Mouse (Mus musculus) thymus, adult 2 months (tissue): Measurements from ENCODE around the gene Zfp607a. TPM values are rescaled to one million over a fixed set of nuclear protein-coding genes. Genes with fewer than 3 reads are reported as not detected.
"Not testable (repeated sequence)": the region's sequence is repeated elsewhere in the genome, so short reads cannot be mapped to it uniquely, and the experiment has no call there.

Experiments used
- DNase-seq: peaks from one replicate; pipeline ENCODE4 v3.0.0; 2021
- H3K27ac ChIP-seq: fragments of 200-500 bp; 2 replicates; pipeline ENCODE4 v1.5.1; 2012; ENCODE audit warnings: low read length, control low read depth; ENCODE audit not compliant: control insufficient read depth, insufficient read depth
- H3K27me3 ChIP-seq: fragments of 200-500 bp; 2 replicates; pipeline ENCODE4 v1.6.1; 2012; ENCODE audit warnings: mild to moderate bottlenecking, low read length, moderate library complexity, mixed read lengths; ENCODE audit not compliant: control insufficient read depth, insufficient read depth
- H3K36me3 ChIP-seq: fragments of 200-500 bp; 2 replicates; pipeline ENCODE4 v1.6.1; 2012; ENCODE audit warnings: mild to moderate bottlenecking, low read length, moderate library complexity; ENCODE audit not compliant: control insufficient read depth, insufficient read depth
- H3K4me1 ChIP-seq: fragments of 200-500 bp; replicated peaks from 2 replicates; pipeline ENCODE4 v1.6.1; 2012; ENCODE audit warnings: low read length; ENCODE audit not compliant: control insufficient read depth, insufficient read depth
- H3K4me3 ChIP-seq: fragments of 200-500 bp; 2 replicates; pipeline ENCODE4 v1.5.1; 2012; ENCODE audit warnings: mild to moderate bottlenecking, low read length, control low read depth, moderate library complexity; ENCODE audit not compliant: control insufficient read depth, insufficient read depth
- CTCF ChIP-seq: fragments of 200-500 bp; IDR thresholded peaks from 2 replicates; pipeline ENCODE4 v1.5.1; 2012; ENCODE audit warnings: mild to moderate bottlenecking, control low read depth, low read length, moderate library complexity, borderline replicate concordance; ENCODE audit not compliant: control insufficient read depth, poor library complexity, insufficient read depth; ENCODE audit errors: extremely low read depth
- POLR2A ChIP-seq: fragments of 200-500 bp; IDR thresholded peaks from 2 replicates; pipeline ENCODE4 v1.6.1; 2012; ENCODE audit warnings: mild to moderate bottlenecking, low read length, control low read depth, moderate library complexity; ENCODE audit not compliant: control insufficient read depth, poor library complexity, insufficient read depth; ENCODE audit errors: extremely low read depth
- WGBS: fragments of 180-500 bp; shearing (Covaris S2); methylation state at CpG from one replicate; pipeline ENCODE4 v1.1.7; 2018; 5-methylcytosine and 5-hydroxymethylcytosine counted together
- polyA plus RNA-seq: library from polyadenylated mRNA; depleted of rRNA; stranded (reverse); fragments of >200 nt; gene quantifications from 2 replicates; pipeline ENCODE4 v1.2.3, GENCODE M21; 2012

Gene Zfp607a
- polyA plus RNA-seq, 1 experiment: 2.8 TPM

DNA sequence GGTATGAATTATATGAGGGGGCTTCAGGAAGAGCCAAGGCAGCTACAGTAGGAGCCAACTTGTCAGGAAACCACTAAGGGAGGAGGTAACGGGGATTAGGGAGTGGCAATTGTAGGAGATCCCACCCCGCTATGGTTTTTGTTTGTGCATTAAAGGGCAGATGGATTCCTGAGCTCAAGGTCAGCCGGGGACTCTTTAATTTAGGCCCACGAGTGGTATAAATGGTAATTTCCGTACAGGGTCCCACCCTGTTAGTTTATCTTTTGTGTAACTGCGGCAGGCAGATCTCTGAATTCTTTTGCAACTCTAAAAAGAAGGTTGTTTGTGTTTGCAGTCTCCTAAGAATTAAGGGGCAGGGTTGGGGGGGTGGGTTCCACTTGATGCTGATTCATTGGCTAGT lies 17.2 kb upstream of the Zfp607a start:
- Histone ChIP-seq H3K27me3 (no peaks in the 10 kb centered on the region), H3K36me3 (no peaks in the 10 kb centered on the region), H3K4me3 (no peak overlapping the region), H3K27ac (no peak overlapping the region), H3K4me1 (peaks cover 8% of the 10 kb centered on the region)
- WGBS: 96% methylated on average over 6 of the region's 6 CpGs
- no peak for DNase-seq
- TF ChIP-seq POLR2A: no peak
- TF ChIP-seq CTCF: no peak

DNA sequence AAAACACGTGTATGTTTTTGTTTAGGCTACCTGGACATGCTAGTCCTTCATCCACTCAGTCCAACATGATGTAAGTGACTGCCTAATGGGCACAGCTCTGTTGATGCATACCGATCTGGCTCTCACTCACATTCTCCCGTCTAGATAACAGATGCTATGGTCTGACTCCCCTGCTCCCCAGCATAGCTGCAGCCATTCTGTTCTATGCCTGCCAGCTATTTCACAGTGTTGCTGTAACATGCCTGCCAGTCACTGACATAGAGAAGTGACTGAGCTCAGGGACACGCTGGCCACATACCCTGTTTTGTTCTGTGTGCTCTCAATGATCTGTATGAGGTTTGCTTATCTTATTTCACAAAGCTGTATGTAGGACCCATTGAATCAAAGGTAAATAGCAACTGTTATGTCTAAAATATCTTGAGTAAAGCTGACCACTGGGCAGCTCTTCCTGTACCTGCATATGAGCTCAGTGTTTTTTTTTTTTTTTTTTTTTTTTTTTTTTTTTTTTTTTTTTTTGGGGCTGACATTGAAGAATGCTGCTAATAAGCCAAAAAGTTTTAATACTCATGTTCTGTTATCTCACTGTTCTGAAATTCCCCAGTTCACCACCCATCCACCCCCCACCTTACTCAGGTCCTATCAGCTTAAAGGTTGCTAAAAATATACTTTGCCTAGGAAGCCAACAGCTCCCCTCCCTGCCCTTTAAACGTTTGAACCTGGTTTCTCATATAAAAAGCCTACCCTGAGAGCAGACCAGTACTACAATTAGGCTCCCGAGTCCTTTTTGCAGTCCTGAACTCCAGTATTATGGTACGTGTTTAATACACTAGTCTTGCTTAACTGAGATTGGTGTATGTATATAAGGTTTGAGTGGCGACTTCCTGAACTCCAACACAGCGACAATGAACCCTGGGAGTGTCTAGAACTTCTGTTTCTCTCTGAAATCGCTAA lies 2.2 kb downstream of the Zfp607a start:
- no peaks in the 10 kb centered on the region for H3K27me3 ChIP-seq
- peaks cover 8% of the 10 kb centered on the region for H3K36me3 ChIP-seq
- 33% methylated on average over 10 of the region's 10 CpGs for WGBS
- H3K4me3 ChIP-seq: no peak overlapping the region
- H3K27ac ChIP-seq: peak overlapping the region; percentile 80
- TF ChIP-seq CTCF: no peak
- no peak for TF ChIP-seq POLR2A
- no peak for DNase-seq
- H3K4me1 ChIP-seq: peaks cover 9% of the 10 kb centered on the region

GRCm38 (mm10) chr7:27860396-27861235 lies 3.3 kb downstream of the Zfp607a start:
- TF ChIP-seq CTCF (peak; percentile 31; the same call in 1 of the 2 replicates), POLR2A (peak; percentile 61)
- DNase-seq: peak; percentile 82
- Histone ChIP-seq H3K4me1 (peaks cover 9% of the 10 kb centered on the region), H3K27ac (peak overlapping the region; percentile 80), H3K36me3 (peaks cover 14% of the 10 kb centered on the region), H3K27me3 (no peaks in the 10 kb centered on the region), H3K4me3 (peak overlapping the region; percentile 86)
- under 1% methylated on average over 22 of the region's 22 CpGs for WGBS

DNA sequence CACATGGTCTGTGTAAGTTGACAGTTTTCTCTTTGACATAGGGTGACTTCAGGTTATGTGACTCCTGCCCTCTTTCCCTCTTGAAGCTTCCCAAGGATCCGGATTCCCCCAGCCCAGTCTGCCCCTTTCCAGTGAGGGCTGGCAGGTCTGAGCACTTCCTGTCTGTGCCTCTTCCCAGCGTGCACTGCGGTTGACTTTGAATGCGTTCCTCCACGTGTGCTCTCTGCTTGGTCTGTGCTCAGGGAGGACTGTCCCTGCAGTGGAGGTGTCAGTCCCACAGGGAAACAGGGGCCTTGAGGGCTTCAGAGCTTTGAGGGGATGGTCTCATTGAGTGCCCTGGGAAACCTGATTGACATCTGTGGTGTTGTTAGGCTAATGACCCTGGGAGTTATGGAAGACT lies 5.3 kb downstream of the Zfp607a start:
- not testable (repeated sequence) for DNase-seq, H3K4me3 ChIP-seq, H3K27ac ChIP-seq, H3K4me1 ChIP-seq, H3K27me3 ChIP-seq
- WGBS: 88% methylated on average over 5 of the region's 5 CpGs
- peaks cover 30% of the 10 kb centered on the region for H3K36me3 ChIP-seq

GRCm38 (mm10) chr7:27881721-27882120 lies 24.4 kb downstream of the Zfp607a start:
- TF ChIP-seq CTCF: no peak
- no peak for TF ChIP-seq POLR2A
- no peak overlapping the region for H3K27ac ChIP-seq
- no peak for DNase-seq
- peaks cover 21% of the 10 kb centered on the region for H3K36me3 ChIP-seq
- WGBS: 96% methylated on average over 4 of the region's 4 CpGs
- no peaks in the 10 kb centered on the region for H3K27me3 ChIP-seq
- no peak overlapping the region for H3K4me3 ChIP-seq
- no peaks in the 10 kb centered on the region for H3K4me1 ChIP-seq

- Histone ChIP-seq H3K4me1 (no peaks in the 10 kb centered on the region), H3K36me3 (no peaks in the 10 kb centered on the region), H3K27me3 (no peaks in the 10 kb centered on the region), H3K4me3 (no peak overlapping the region), H3K27ac (no peak overlapping the region)
- TF ChIP-seq CTCF (no peak), POLR2A (no peak)
- DNase-seq: no peak
- 93% methylated on average over 4 of the region's 4 CpGs for WGBS
Observed at GRCm38 (mm10) chr7:27900601-27901000, 43.3 kb downstream of the Zfp607a start.

- no peaks in the 10 kb centered on the region for H3K4me1 ChIP-seq
- no peak for TF ChIP-seq POLR2A
- no peak for TF ChIP-seq CTCF
- H3K4me3 ChIP-seq: no peak overlapping the region
- H3K36me3 ChIP-seq: no peaks in the 10 kb centered on the region
- WGBS: 84% methylated on average over 11 of the region's 11 CpGs
- H3K27ac ChIP-seq: no peak overlapping the region
- DNase-seq: no peak
- H3K27me3 ChIP-seq: no peaks in the 10 kb centered on the region
Observed at GRCm38 (mm10) chr7:27905061-27905848, 47.9 kb downstream of the Zfp607a start.

DNA sequence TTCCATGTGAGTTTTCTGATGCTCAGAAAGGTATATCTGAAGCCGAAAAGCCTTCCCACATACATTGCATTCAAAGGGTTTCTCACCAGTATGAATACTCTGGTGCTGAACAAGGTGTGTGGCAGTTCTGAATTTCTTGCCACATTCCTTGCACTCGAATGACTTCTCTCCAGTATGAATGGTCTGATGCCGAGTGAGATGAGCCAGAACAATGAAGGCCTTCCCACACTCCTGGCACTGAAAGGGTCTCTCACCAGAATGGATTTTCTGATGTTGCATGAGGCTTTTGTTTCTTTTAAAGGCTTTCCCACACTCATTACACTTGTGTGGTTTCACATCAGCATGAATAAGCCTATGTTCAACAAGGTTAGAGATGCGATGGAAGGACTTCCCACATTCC lies 53.6 kb downstream of the Zfp607a start:
- not testable (repeated sequence) for H3K36me3 ChIP-seq, H3K27me3 ChIP-seq, H3K4me3 ChIP-seq, H3K4me1 ChIP-seq, DNase-seq, H3K27ac ChIP-seq
- 95% methylated on average over 4 of the region's 4 CpGs for WGBS

DNA sequence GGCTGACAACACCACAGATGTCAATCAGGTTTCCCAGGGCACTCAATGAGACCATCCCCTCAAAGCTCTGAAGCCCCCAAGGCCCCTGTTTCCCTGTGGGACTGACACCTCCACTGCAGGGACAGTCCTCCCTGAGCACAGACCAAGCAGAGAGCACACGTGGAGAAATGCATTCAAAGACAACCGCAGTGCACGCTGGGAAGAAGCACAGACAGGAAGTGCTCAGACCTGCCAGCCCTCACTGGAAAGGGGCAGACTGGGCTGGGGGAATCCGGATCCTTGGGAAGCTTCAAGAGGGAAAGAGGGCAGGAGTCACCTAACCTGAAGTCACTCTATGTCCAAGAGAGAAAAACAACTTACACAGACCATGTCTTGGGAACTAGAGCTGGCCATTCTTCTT lies 69.7 kb downstream of the Zfp607a start:
- H3K27ac ChIP-seq, H3K4me3 ChIP-seq, H3K27me3 ChIP-seq, H3K36me3 ChIP-seq, H3K4me1 ChIP-seq: not testable (repeated sequence)
- peak; percentile 9 for DNase-seq
- 37% methylated on average over 4 of the region's 4 CpGs for WGBS
